Mouse (Mus musculus) embryonic facial prominence, embryonic 11.5 days (tissue): Measurements from ENCODE around the gene Sphk2. TPM values are rescaled to one million over a fixed set of nuclear protein-coding genes. Genes with fewer than 3 reads are reported as not detected.

Source experiments
- ATAC-seq: fragments of 200-750 bp; cut with Nextera tagmentation; replicated peaks from 2 replicates; pipeline ENCODE4 v1.8.0; 2017; ENCODE audit warnings: low read depth; ENCODE audit not compliant: insufficient number of reproducible peaks, low FRiP score, low TSS enrichment
- DNase-seq: peaks from one replicate; pipeline ENCODE4 v3.0.0-alpha.2; 2015; ENCODE audit warnings: low spot score
- H3K27ac ChIP-seq: fragments of 300-500 bp; sonication (generic); replicated peaks from 2 replicates; pipeline ENCODE4 v1.5.1; 2014; ENCODE audit warnings: mild to moderate bottlenecking, low read depth, low read length, control low read depth
- H3K27me3 ChIP-seq: fragments of 300-500 bp; sonication (generic); 2 replicates; pipeline ENCODE4 v1.6.1; 2014; ENCODE audit warnings: mild to moderate bottlenecking, low read length, moderate library complexity, mixed read lengths; ENCODE audit not compliant: control insufficient read depth, insufficient read depth
- H3K36me3 ChIP-seq: fragments of 300-500 bp; sonication (generic); replicated peaks from 2 replicates; pipeline ENCODE4 v1.6.1; 2014; ENCODE audit warnings: low read depth, mild to moderate bottlenecking, low read length, moderate library complexity, mixed read lengths; ENCODE audit not compliant: control insufficient read depth, insufficient read depth
- H3K4me1 ChIP-seq: fragments of 300-500 bp; sonication (generic); 2 replicates; pipeline ENCODE4 v1.6.1; 2014; ENCODE audit warnings: low read length, mixed read lengths; ENCODE audit not compliant: control insufficient read depth, insufficient read depth
- H3K4me2 ChIP-seq: fragments of 300-500 bp; sonication (generic); 2 replicates; pipeline ENCODE4 v1.6.1; 2014; ENCODE audit warnings: low read depth, mild to moderate bottlenecking, control low read depth, low read length, moderate library complexity
- H3K4me3 ChIP-seq: fragments of 300-500 bp; sonication (generic); 2 replicates; pipeline ENCODE4 v1.5.1; 2014; ENCODE audit warnings: low read depth, low read length, control low read depth
- H3K9ac ChIP-seq: fragments of 300-500 bp; sonication (generic); replicated peaks from 2 replicates; pipeline ENCODE4 v1.6.1; 2014; ENCODE audit warnings: mild to moderate bottlenecking, control low read depth, low read length
- H3K9me3 ChIP-seq: fragments of 300-500 bp; sonication (generic); replicated peaks from 2 replicates; pipeline ENCODE4 v1.6.1; 2016; ENCODE audit warnings: mild to moderate bottlenecking, low read length, inconsistent platforms, mixed read lengths; ENCODE audit not compliant: control insufficient read depth
- WGBS: fragments of 180-500 bp; shearing (Covaris S2); extraction: QIAGEN DNeasy Blood & Tissue Kit; methylation state at CpG from one replicate; pipeline ENCODE4 v1.1.7; 2014; 5-methylcytosine and 5-hydroxymethylcytosine counted together
- polyA plus RNA-seq: library from polyadenylated mRNA; unstranded; fragments of >200 nt; fragmentation: Nextera tagmentation; extraction: Ambion mirVana; gene quantifications from 2 replicates; pipeline ENCODE4 v1.2.1, GENCODE M21; 2014

Sphk2 gene
- polyA plus RNA-seq, 1 experiment from 2014 or later = 14.9 TPM

- ATAC-seq (no peak), DNase-seq (no peak)
- 70% methylated on average over 7 of the region's 7 CpGs for WGBS
- peaks cover 9% of the 10 kb centered on the region for H3K4me1 ChIP-seq
- H3K36me3 ChIP-seq = no peaks in the 10 kb centered on the region
- H3K27ac ChIP-seq = no peak within 1 kb of the TSS
- H3K9me3 ChIP-seq = no peaks in the 10 kb centered on the region
- H3K27me3 ChIP-seq = no peaks in the 10 kb centered on the region
- no peak within 1 kb of the TSS for H3K4me3 ChIP-seq
- no peak within 1 kb of the TSS; the same call in 1 of the 2 replicates for H3K9ac ChIP-seq
- H3K4me2 ChIP-seq = no peak within 1 kb of the TSS
Observed at GRCm38 (mm10) chr7:45683396-45684050, 34.3 kb downstream of the Sphk2 start, which contains the start of gene Ntn5. Gene Ntn5 (plus strand): TSS chr7:45684022.

- Histone ChIP-seq H3K4me1 (peaks cover 9% of the 10 kb centered on the region), H3K27me3 (no peaks in the 10 kb centered on the region), H3K27ac (0 out of 2 replicates have a peak overlapping the region, but pooled peaks have one; percentile 8), H3K4me3 (no peak overlapping the region), H3K9me3 (no peaks in the 10 kb centered on the region), H3K4me2 (peak overlapping the region; percentile 29; the same call in 1 of the 2 replicates), H3K9ac (peak overlapping the region; percentile 42), H3K36me3 (no peaks in the 10 kb centered on the region)
- ATAC-seq (peak; percentile 74), DNase-seq (peak; percentile 96)
- 29% methylated on average over 14 of the region's 14 CpGs for WGBS
Observed at GRCm38 (mm10) chr7:45682144-45683126, 35.4 kb downstream of the Sphk2 start.

GRCm38 (mm10) chr7:45681046-45681736 lies 36.6 kb downstream of the Sphk2 start:
- WGBS = 88% methylated on average over 8 of the region's 8 CpGs
- Histone ChIP-seq H3K9me3 (no peaks in the 10 kb centered on the region), H3K4me1 (peaks cover 6% of the 10 kb centered on the region), H3K4me2 (no peak overlapping the region), H3K9ac (no peak overlapping the region), H3K27ac (no peak overlapping the region), H3K36me3 (no peaks in the 10 kb centered on the region), H3K4me3 (no peak overlapping the region), H3K27me3 (no peaks in the 10 kb centered on the region)
- DNase-seq (no peak), ATAC-seq (no peak)

- no peak for ATAC-seq
Observed at GRCm38 (mm10) chr7:45679966-45680621, 37.7 kb downstream of the Sphk2 start.

GRCm38 (mm10) chr7:45678513-45678912 lies 39.3 kb downstream of the Sphk2 start:
- no peak overlapping the region for H3K9ac ChIP-seq
- DNase-seq (no peak), ATAC-seq (no peak)
- H3K27me3 ChIP-seq = no peaks in the 10 kb centered on the region; the same call in 1 of the 2 replicates
- no peak overlapping the region for H3K4me2 ChIP-seq
- WGBS = 92% methylated on average over 14 of the region's 14 CpGs
- H3K9me3 ChIP-seq = no peaks in the 10 kb centered on the region
- H3K36me3 ChIP-seq = no peaks in the 10 kb centered on the region
- H3K4me1 ChIP-seq = no peaks in the 10 kb centered on the region
- no peak overlapping the region for H3K27ac ChIP-seq
- no peak overlapping the region for H3K4me3 ChIP-seq

More at GRCm38 (mm10) chr7:45679966-45680621, 37.7 kb downstream of the Sphk2 start:
- DNase-seq = no peak
- 0 out of 2 replicates have a peak, but pooled peaks cover 1% of the 10 kb centered on the region for H3K4me1 ChIP-seq
- H3K27ac ChIP-seq = no peak overlapping the region
- no peak overlapping the region for H3K4me3 ChIP-seq
- H3K27me3 ChIP-seq = no peaks in the 10 kb centered on the region
- H3K9me3 ChIP-seq = no peaks in the 10 kb centered on the region
- no peaks in the 10 kb centered on the region for H3K36me3 ChIP-seq
- WGBS = 73% methylated on average over 14 of the region's 14 CpGs
- H3K9ac ChIP-seq = no peak overlapping the region
- no peak overlapping the region for H3K4me2 ChIP-seq

- ATAC-seq = no peak
- no peak overlapping the region for H3K4me3 ChIP-seq
Observed at GRCm38 (mm10) chr7:45677627-45678295, 40.0 kb downstream of the Sphk2 start.

GRCm38 (mm10) chr7:45668921-45669320 lies 48.9 kb downstream of the Sphk2 start:
- no peak overlapping the region for H3K27ac ChIP-seq
- no peak overlapping the region for H3K9ac ChIP-seq
- no peak overlapping the region for H3K4me3 ChIP-seq
- WGBS = 95% methylated on average over 9 of the region's 9 CpGs
- H3K9me3 ChIP-seq = no peaks in the 10 kb centered on the region
- H3K4me1 ChIP-seq = no peaks in the 10 kb centered on the region
- no peak overlapping the region for H3K4me2 ChIP-seq
- H3K27me3 ChIP-seq = no peaks in the 10 kb centered on the region
- no peak for ATAC-seq
- peak; percentile 14 for DNase-seq
- no peaks in the 10 kb centered on the region for H3K36me3 ChIP-seq

More at GRCm38 (mm10) chr7:45677627-45678295, 40.0 kb downstream of the Sphk2 start:
- no peaks in the 10 kb centered on the region; the same call in 1 of the 2 replicates for H3K27me3 ChIP-seq
- no peaks in the 10 kb centered on the region for H3K4me1 ChIP-seq
- H3K36me3 ChIP-seq = no peaks in the 10 kb centered on the region
- no peak overlapping the region for H3K27ac ChIP-seq
- no peak overlapping the region for H3K9ac ChIP-seq
- DNase-seq = no peak
- WGBS = 83% methylated on average over 7 of the region's 7 CpGs
- no peaks in the 10 kb centered on the region for H3K9me3 ChIP-seq
- no peak overlapping the region for H3K4me2 ChIP-seq
